Mouse (Mus musculus) erythroblast, embryonic 14.5 days (primary cell): ENCODE measurements around the gene Mapt.

Experiments used
- GATA1 ChIP-seq: IDR thresholded peaks from 2 replicates; pipeline ENCODE4 v1.6.1; 2012; ENCODE audit warnings: low read length, inconsistent platforms, mixed read lengths
- TAL1 ChIP-seq: IDR thresholded peaks from 3 replicates; pipeline ENCODE4 v1.6.1; 2012; ENCODE audit warnings: low read length, inconsistent platforms, mixed read lengths

- TF ChIP-seq GATA1 = no peak
- no peak for TF ChIP-seq TAL1
Observed at GRCm38 (mm10) chr11:104186837-104187150, 44.4 kb upstream of the Mapt start.
